Mouse (Mus musculus) stomach, embryonic 14.5 days (tissue): ENCODE measurements around the gene Klf7. TPM values are rescaled to one million over a fixed set of nuclear protein-coding genes. Genes with fewer than 3 reads are reported as not detected.

ENCODE experiments used
- ATAC-seq: fragments of 200-750 bp; cut with Nextera tagmentation; 2 replicates; pipeline ENCODE4 v1.8.0; 2017; ENCODE audit warnings: low read depth, moderate TSS enrichment; ENCODE audit not compliant: insufficient number of reproducible peaks, insufficient read depth, low FRiP score
- H3K27ac ChIP-seq: fragments of 300-500 bp; sonication (generic); 2 replicates; pipeline ENCODE4 v1.5.1; 2014; ENCODE audit warnings: mild to moderate bottlenecking, low read length, moderate library complexity, mixed read lengths
- H3K27me3 ChIP-seq: fragments of 300-500 bp; sonication (generic); 2 replicates; pipeline ENCODE4 v1.6.1; 2014; ENCODE audit warnings: low read length, control low read depth, mixed read lengths; ENCODE audit not compliant: control insufficient read depth, insufficient read depth
- H3K36me3 ChIP-seq: fragments of 300-500 bp; sonication (generic); 2 replicates; pipeline ENCODE4 v1.6.1; 2014; ENCODE audit warnings: mild to moderate bottlenecking, control low read depth, low read length, moderate library complexity, mixed read lengths; ENCODE audit not compliant: control insufficient read depth, insufficient read depth
- H3K4me1 ChIP-seq: fragments of 300-500 bp; sonication (generic); 2 replicates; pipeline ENCODE4 v1.6.1; 2014; ENCODE audit warnings: low read length, control low read depth, mixed read lengths; ENCODE audit not compliant: control insufficient read depth, insufficient read depth
- H3K4me2 ChIP-seq: fragments of 300-500 bp; sonication (generic); replicated peaks from 2 replicates; pipeline ENCODE4 v1.6.1; 2014; ENCODE audit warnings: low read depth, low read length, control low read depth
- H3K4me3 ChIP-seq: fragments of 300-500 bp; sonication (generic); 2 replicates; pipeline ENCODE4 v1.5.1; 2014; ENCODE audit warnings: low read depth, low read length, control low read depth
- H3K9ac ChIP-seq: fragments of 300-500 bp; sonication (generic); replicated peaks from 2 replicates; pipeline ENCODE4 v1.6.1; 2014; ENCODE audit warnings: low read depth, mild to moderate bottlenecking, control low read depth, low read length, moderate library complexity, mixed read lengths
- H3K9me3 ChIP-seq: fragments of 300-500 bp; sonication (generic); 2 replicates; pipeline ENCODE4 v1.6.1; 2016; ENCODE audit warnings: low read depth, low read length, control low read depth; ENCODE audit not compliant: control insufficient read depth
- WGBS: fragments of 180-500 bp; shearing (Covaris S2); extraction: QIAGEN DNeasy Blood & Tissue Kit; methylation state at CpG from one replicate; pipeline ENCODE4 v1.1.7; 2014; 5-methylcytosine and 5-hydroxymethylcytosine counted together
- polyA plus RNA-seq: library from polyadenylated mRNA; unstranded; fragments of >200 nt; fragmentation: Nextera tagmentation; extraction: Ambion mirVana; gene quantifications from 2 replicates; pipeline ENCODE4 v1.2.1, GENCODE M21; 2014

Klf7 gene
- polyA plus RNA-seq, 1 experiment from 2014 or later = 24.6 TPM

GRCm38 (mm10) chr1:63999481-63999880 is 122.6 kb downstream of the Klf7 start:
- ATAC-seq = no peak
- Histone ChIP-seq H3K4me2 (no peak overlapping the region), H3K9ac (no peak overlapping the region), H3K4me3 (no peak overlapping the region), H3K36me3 (no peaks in the 10 kb centered on the region), H3K27me3 (no peaks in the 10 kb centered on the region), H3K27ac (no peak overlapping the region), H3K9me3 (no peaks in the 10 kb centered on the region), H3K4me1 (0 out of 2 replicates have a peak, but pooled peaks cover 2% of the 10 kb centered on the region)
- WGBS = 87% methylated on average over 8 of the region's 8 CpGs

DNA sequence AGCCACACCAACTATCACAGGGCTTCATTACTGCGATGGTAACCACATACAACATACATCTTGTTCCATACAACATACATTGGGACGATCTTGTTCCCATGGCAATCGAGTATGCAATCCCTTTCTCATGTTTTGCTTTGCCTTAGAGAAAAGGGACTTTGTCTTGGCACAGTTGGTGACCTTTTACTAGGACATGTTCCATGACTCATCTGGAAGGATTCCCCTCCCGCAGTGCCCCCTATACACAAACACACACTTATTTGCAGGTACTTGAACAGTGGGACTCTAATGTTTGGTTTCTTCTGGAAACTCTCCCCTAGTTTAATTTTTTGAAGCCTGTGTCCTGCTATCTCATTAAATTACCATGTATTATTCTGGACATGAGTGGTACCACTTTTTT is 123.2 kb downstream of the Klf7 start:
- 86% methylated on average over 4 of the region's 4 CpGs for WGBS

DNA sequence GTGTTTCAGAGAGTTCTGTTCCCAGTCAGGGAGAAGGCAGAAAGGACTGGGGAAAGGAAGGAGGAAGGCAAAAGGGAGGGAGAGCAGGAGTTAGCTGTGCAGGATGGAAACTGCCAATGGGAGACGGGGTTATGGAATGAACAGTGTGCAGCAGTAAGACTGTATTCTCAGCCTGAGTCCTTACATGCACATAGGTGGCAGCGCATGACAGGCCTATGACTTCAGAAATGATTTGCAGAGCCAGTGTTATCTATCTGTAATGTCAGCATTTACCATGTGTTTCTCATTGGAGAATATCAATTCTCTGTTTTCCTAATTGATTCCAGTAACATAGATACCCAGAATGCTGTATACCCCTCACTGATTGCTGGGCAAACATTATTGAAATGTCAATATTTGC is 123.9 kb downstream of the Klf7 start:
- H3K4me2 ChIP-seq = no peak overlapping the region
- no peak overlapping the region for H3K9ac ChIP-seq
- 0 out of 2 replicates have a peak, but pooled peaks cover 4% of the 10 kb centered on the region for H3K4me1 ChIP-seq
- H3K27ac ChIP-seq = no peak overlapping the region
- H3K4me3 ChIP-seq = no peak overlapping the region
- 73% methylated on average over 2 of the region's 2 CpGs for WGBS
- no peaks in the 10 kb centered on the region for H3K9me3 ChIP-seq
- no peaks in the 10 kb centered on the region for H3K27me3 ChIP-seq
- no peaks in the 10 kb centered on the region for H3K36me3 ChIP-seq
- no peak for ATAC-seq

More for the DNA sequence above, 123.2 kb downstream of the Klf7 start:
- H3K4me1 ChIP-seq = 0 out of 2 replicates have a peak, but pooled peaks cover 3% of the 10 kb centered on the region
- no peaks in the 10 kb centered on the region for H3K9me3 ChIP-seq
- H3K4me3 ChIP-seq = no peak overlapping the region
- H3K36me3 ChIP-seq = no peaks in the 10 kb centered on the region
- H3K27me3 ChIP-seq = no peaks in the 10 kb centered on the region
- no peak overlapping the region for H3K27ac ChIP-seq
- no peak for ATAC-seq
- no peak overlapping the region for H3K4me2 ChIP-seq
- H3K9ac ChIP-seq = no peak overlapping the region

- 28% methylated on average over 4 of the region's 4 CpGs for WGBS
- no peaks in the 10 kb centered on the region for H3K27me3 ChIP-seq
- no peak overlapping the region for H3K27ac ChIP-seq
- H3K4me3 ChIP-seq = no peak overlapping the region
- no peak overlapping the region for H3K4me2 ChIP-seq
- no peaks in the 10 kb centered on the region for H3K9me3 ChIP-seq
- no peak for ATAC-seq
- no peak overlapping the region for H3K9ac ChIP-seq
- no peaks in the 10 kb centered on the region for H3K36me3 ChIP-seq
- 0 out of 2 replicates have a peak, but pooled peaks cover 4% of the 10 kb centered on the region for H3K4me1 ChIP-seq
Observed at GRCm38 (mm10) chr1:63995828-63996227, 126.3 kb downstream of the Klf7 start.

DNA sequence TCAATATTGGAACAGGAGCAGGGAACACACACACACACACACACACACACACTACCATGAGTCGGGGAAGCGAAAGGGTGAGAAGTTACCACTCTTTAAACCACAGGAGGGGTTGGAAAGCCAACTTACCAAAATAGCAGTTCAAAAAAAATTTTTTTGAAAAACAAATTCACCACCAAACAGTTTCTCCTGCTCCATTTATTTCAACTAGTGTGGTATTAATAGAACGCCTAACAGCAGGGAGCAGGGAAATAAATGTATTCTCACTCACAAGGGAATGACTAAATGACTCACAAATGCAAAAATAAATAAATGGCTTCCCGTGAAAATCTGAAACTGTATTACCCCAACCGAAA is 127.0 kb downstream of the Klf7 start:
- no peak overlapping the region for H3K4me3 ChIP-seq
- no peaks in the 10 kb centered on the region for H3K27me3 ChIP-seq
- 0 out of 2 replicates have a peak, but pooled peaks cover 4% of the 10 kb centered on the region for H3K4me1 ChIP-seq
- WGBS = 56% methylated on average over 5 of the region's 5 CpGs
- H3K9ac ChIP-seq = no peak overlapping the region
- H3K27ac ChIP-seq = peak overlapping the region; percentile 48; the same call in 1 of the 2 replicates
- H3K36me3 ChIP-seq = no peaks in the 10 kb centered on the region
- no peak overlapping the region for H3K4me2 ChIP-seq
- no peak for ATAC-seq
- H3K9me3 ChIP-seq = no peaks in the 10 kb centered on the region

- WGBS = 27% methylated on average over 19 of the region's 19 CpGs
- Histone ChIP-seq H3K4me3 (no peak overlapping the region), H3K9ac (no peak overlapping the region), H3K9me3 (no peaks in the 10 kb centered on the region), H3K4me1 (0 out of 2 replicates have a peak, but pooled peaks cover 4% of the 10 kb centered on the region), H3K36me3 (no peaks in the 10 kb centered on the region), H3K27me3 (no peaks in the 10 kb centered on the region), H3K27ac (peak overlapping the region; percentile 48; the same call in 1 of the 2 replicates), H3K4me2 (peak overlapping the region; percentile 8; the same call in 1 of the 2 replicates)
- peak; percentile 53; the same call in 1 of the 2 replicates for ATAC-seq
Observed at GRCm38 (mm10) chr1:63994248-63995136, 127.6 kb downstream of the Klf7 start.

DNA sequence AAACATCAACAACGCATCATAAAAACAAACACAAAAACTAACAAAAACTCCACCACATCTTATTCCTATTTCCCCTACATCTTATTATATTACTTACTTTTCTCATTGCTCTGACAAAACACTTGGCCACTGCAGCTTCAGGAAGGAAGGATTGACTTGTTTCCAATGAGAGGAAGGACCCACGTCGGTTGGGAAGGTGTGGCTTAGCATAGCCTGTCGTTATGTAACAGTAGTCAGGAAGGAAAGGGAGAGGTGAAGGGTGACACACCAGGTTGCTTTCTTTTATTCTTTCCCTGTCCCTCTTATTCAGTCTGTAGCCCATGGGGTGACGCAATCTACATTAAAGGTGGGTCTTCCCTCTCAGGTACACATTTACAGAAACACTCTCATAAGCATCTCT is 129.6 kb downstream of the Klf7 start:
- Histone ChIP-seq H3K4me2 (no peak overlapping the region), H3K36me3 (no peaks in the 10 kb centered on the region), H3K27ac (no peak overlapping the region), H3K27me3 (no peaks in the 10 kb centered on the region), H3K9ac (no peak overlapping the region), H3K4me1 (0 out of 2 replicates have a peak, but pooled peaks cover 6% of the 10 kb centered on the region), H3K9me3 (no peaks in the 10 kb centered on the region), H3K4me3 (no peak overlapping the region)
- 74% methylated on average over 5 of the region's 5 CpGs for WGBS
- ATAC-seq = no peak

- WGBS = 92% methylated on average over 6 of the region's 6 CpGs
- H3K4me1 ChIP-seq = 0 out of 2 replicates have a peak, but pooled peaks cover 6% of the 10 kb centered on the region
- ATAC-seq = no peak
Observed at GRCm38 (mm10) chr1:63990416-63990815, 131.7 kb downstream of the Klf7 start.

More at GRCm38 (mm10) chr1:63990416-63990815, 131.7 kb downstream of the Klf7 start:
- Histone ChIP-seq H3K9ac (no peak overlapping the region), H3K36me3 (no peaks in the 10 kb centered on the region), H3K27ac (no peak overlapping the region), H3K9me3 (no peaks in the 10 kb centered on the region), H3K4me3 (no peak overlapping the region), H3K27me3 (no peaks in the 10 kb centered on the region), H3K4me2 (no peak overlapping the region)
